Mouse (Mus musculus) heart, postnatal 0 days (tissue): ENCODE results near the gene Olfr314.

Experiments used
- CTCF ChIP-seq: IDR thresholded peaks from 2 replicates; pipeline ENCODE4 v1.5.1; 2016; ENCODE audit warnings: antibody characterized with exemption, control low read depth, low read depth
- EP300 ChIP-seq: IDR thresholded peaks from 2 replicates; pipeline ENCODE4 v1.6.1; 2016; ENCODE audit warnings: antibody characterized with exemption, low read depth

DNA sequence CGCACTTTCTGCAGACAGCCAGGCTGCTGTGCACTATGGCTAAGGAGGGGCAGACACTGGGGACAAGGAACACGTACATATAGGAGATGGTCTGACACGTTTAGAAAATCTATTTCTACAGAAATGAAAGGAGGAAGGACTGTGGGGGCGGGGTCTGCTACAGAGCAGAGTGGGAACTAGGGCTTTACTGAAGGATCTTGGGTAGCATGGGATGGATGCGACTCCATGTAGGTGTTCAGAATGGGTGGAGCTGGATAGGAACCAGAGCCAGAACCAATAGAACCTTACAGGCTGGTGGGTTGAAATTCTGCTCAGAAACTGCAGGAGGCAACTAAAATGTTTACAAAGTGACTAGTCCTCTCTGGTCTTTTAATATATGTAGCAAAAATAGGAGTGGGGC, 17.0 kb downstream of the Olfr314 start:
- TF ChIP-seq CTCF, result no peak
- no peak for TF ChIP-seq EP300
